Mouse (Mus musculus) left cerebral cortex, postnatal 25 days (tissue): ENCODE measurements around the gene Gm973. TPM values are rescaled to one million over a fixed set of nuclear protein-coding genes. Genes with fewer than 3 reads are reported as not detected.

Experiments
- DNase-seq, 2 experiments: peaks; one replicate each; pipeline ENCODE4 v3.0.0; 2022; ENCODE audit warnings: low spot score in 2 of 2, mixed read lengths in 1 of 2
- intact Hi-C: fragments of 180-260 bp; cut with DNase I; formaldehyde crosslinking; loops from one replicate; pipeline ENCODE4 v1.15.1; 2025
- total RNA-seq, 2 experiments: library from RNA; stranded (reverse); gene quantifications; 2 replicates each; pipeline ENCODE4 v1.2.3; 2021

Gm973 gene
- total RNA-seq, 2 experiments from 2014 or later, result 8.3 to 9.2 TPM

DNA sequence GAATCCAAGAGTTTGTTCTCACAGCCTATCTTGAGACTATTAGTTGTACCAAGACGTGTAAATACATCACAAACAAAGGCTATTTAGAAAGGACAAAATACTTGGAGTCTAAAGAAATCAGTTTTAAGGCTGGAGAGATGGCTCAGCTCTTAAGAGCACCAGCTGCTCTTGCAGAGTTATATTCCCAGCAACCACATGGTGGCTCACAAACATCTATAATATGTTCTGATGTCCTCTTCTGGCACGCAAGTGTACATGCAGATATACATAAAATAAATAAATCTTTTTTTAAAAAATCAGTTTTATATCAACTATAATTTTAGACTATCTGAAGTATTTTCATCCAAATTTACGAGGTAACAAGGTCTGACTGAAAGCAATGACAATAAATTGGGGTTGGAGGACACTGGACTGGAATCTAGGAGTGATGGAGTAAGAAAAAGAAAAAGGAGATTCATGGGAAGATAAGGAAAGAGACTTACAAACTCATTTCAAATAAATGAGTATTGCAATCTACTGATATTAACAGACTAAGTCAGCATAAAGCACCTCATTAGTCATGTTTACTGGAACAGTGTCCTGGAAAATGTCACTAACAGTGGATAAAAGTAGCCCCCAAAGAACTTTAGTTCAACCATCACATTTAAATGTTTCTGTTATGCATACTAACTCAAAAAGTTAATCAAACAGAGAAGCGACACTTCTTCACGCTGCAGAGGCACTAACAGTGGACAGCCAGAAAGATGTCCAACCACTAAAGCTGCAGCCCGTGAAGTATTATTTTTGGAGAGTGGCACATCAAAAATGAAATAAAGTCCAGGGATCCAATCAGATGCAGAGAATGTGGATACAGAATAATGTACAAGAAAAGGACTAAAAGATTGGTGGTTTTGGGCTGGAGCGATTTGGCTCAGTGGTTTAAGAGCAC is 140.4 kb downstream of the Gm973 start:
- intact Hi-C loops, result no loop called here
- no peak for DNase-seq

DNA sequence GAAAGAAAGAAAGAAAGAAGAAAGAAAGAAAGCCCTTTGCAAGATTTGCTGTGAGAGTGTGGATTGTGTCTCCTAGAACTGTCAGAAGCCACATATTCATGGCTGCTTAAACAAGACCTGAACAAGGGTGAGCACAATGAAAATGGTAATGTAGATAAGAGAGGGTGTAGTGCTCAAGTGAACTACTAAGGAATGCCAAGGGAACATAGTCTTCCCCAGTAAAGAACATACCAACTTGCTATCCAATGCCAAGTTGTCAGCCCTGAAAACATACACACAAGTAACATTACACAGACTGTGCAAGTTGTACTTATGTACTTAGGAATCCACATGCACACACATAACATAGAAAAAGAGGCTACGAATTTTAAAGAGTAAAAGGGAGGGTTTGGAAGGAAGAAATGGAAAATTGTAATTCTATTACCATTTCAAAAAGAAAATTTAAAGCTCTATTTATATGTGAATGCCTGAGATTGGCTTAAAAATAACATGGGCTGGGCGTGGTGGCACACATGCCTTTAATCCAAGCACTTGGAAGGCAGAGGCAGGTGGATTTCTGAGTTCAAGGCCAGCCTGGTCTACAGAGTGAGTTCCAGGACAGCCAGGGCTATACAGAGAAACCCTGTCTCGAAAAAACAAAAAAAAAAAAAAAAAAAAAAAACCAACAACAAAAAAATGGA is 147.5 kb downstream of the Gm973 start:
- DNase-seq, result no peak
- intact Hi-C loops, result no loop called here

DNA sequence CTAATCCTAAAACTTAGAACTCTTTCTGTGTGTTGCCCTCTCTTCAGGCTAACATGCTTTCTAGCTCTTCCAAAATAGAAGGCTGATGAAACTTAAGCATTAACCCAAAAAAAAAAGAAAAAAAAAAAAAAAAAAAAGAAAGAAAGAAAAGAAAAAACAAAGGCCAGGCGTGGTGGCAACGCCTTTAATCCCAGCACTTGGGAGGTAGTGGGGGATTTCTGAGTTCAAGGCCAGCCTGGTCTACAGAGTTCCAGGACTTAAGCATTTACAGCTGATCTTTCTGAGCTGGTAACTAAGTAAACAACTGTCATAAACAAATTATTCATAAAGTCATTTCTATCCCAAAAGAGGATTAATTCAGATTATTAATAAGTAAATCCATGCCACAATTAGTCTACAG is 152.8 kb downstream of the Gm973 start:
- intact Hi-C loops, result no loop called here
- DNase-seq, result no peak

DNA sequence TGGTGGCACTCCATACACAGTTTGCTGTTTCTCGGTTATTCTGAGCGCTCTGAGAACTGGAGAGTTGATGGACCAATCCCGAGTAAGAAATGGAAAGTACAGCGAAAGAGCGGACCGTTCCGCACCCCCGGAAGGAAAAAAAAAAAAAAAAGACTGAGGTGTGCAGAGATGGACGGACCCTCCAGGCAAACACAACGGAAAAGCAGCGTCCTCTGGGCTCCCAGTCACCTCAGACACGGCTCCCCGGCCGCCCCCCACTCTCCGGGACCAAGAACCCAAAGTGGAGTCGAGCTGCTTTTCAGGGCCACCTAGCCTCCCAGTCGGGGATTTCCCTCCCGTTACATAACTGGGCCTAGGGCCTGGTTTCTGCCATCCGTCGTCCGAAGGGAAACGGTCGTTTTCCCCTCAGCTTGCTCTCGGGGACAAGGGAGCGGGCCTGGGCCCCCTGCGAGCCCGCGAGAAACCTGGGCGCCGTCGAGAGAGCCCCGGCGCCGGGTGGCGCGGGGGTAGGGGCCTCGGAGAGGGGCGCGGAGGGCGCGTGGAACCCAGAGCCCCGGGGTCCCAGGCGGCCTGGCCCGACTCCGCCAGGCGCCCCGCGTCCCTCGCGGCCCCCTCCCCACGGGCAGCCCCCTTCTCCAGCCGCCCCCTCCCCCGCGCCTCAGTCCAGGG is 154.0 kb downstream of the Gm973 start:
- intact Hi-C loops, result no loop called here
- peak; percentile 9 to 28 for DNase-seq

DNA sequence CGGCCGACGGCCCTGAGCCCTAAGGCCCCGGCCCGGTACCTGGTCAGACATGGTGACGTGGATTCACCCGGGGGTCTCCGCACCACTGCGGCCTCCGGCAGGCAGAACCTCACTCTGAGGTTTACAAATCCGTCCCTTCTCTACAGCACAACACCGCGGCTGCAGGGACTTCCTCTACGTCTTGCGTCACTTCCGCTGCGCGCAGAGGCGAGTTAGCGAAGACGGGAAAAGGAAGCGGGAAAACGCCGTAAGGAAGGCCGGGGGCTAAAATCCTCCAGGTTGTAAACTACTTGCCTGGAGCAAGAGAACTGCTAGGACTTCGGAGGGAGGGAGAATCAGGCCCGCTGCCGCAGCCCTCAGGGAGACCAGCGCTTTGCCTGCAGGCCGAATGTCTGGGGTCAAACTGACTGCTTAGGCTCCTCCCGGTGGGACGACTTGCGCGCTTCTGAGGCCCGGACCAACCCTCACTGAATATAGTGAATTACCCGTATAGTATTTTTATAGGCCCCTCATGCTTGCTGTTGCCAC is 154.6 kb downstream of the Gm973 start, which contains the start of gene Sumo1:
Gene Sumo1 (minus strand): TSS at position 194 of the 528 bp plus-strand sequence.
- DNase-seq, result peak; percentile 91 to 93
- intact Hi-C loops, result no loop called here

DNA sequence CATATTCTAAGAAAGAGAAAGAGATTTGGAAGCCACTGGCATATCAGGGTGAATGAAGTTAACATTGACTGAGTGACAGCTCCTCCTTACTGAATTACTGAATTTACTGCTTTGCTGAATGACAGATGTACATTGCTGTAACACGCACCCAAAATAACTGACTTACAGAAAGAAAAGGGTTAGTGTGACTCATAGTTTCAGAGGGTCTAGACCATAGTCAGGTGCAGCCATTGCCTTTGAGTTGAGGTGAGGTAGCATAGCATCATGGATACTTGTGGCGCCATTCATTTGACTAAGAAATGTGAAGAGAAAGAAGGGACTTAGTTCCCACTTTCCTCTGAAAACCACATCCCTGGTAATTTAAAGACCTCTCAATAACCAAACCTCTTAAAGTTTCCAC is 157.6 kb downstream of the Gm973 start:
- no peak for DNase-seq
- intact Hi-C loops, result no loop called here

DNA sequence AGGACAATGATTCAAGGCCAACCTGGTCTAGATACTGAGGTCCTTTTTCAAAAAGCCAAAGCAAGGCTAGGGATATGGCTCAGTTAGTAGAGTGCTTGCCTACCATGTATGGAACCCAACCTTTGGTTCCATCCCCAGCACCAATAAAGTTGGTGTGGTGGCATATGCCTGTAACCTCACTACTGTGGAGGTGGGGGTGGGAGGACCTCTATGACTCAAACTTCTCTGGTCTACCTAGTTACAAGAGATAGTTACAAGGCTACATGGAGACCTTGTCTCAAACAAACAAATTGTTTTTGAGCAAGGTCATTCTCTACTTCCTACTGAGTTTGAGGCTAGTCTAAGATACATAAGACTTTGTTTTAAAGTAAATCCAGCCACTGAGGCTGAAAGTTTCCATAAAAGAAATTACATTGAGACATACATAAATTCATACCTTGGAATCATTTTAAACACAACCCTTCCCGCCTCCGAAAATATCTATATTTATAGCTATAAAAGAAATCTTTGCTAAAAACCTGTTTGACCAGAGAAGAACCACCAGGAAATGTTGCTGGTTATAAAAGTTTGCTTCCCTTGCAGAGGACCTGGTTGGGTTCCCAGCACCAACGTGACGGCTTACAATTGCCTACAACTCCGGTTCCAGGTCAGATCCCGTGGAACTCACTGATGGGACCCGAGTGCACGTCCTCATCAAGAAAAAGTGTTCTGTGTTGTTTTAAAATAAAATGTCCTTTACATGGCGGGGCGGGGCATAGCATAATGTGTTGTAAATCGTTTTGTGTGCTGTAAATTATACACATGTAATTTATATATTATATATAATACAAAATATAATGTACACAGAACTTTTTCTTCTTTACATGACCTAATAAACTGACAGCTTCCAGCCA is 168.1 kb downstream of the Gm973 start:
- intact Hi-C loops, result no loop called here
- peak in 1 of 2 experiments; percentile 8 for DNase-seq

DNA sequence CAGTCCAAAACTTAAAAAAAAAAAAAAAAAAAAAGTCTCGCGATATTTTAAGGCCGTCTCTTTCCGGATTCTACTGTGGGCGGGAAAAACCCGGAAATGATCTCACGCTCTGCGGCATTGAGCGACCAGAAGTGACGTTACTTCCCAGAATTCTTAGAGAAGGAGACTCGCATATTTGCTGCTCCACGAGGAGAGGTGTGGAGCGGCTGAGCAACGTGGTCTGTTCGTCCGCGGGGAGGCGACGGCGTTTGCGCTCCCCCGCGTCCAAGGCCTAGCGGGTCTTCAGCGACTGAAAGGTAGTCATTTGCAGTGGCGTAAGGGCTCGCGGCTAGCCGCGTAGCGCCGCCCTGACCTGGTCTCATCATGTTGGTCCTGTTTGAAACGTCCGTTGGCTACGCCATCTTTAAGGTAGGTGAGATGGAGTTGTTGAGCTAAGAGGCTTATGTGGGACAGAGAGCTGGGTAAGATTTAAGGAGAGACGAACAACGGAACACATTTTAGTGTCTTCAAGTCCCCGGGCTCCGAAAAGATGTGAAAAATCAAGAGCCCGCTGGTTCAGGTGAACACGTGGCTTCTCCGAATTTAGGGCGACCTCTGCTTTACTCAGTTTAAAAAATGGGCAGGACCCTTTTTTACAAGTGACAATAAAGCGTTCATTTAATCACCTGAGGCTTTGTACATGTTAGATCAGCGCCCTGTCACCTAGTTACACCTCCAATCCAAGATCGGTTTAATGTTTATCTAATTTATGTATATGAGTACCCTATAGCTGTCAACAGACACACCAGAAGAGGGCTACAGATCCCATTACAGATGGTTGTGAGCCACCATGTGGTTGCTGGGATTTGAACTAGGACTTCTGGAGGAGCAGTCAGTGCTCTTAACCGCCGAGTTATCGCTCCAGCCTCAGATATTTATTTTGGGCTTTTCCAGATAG is 169.0 kb downstream of the Gm973 start, which contains the start of gene Nop58:
Gene Nop58 (plus strand): TSS at position 153 of the 937 bp plus-strand sequence.
- intact Hi-C loops, result no loop called here
- DNase-seq, result peak; percentile 93 to 98

Other genes with a start within 250 kb of the Gm973 start
- gene Fzd7, start 33.8 kb upstream of the Gm973 start, total RNA-seq, result 1 to 10 TPM; 6.8 to 6.9 TPM
- gene Sumo1, start 154.6 kb downstream of the Gm973 start, total RNA-seq, result 100 to 1,000 TPM; 122 to 129 TPM
- 10 to 100 TPM; 53.4 to 56.1 TPM for gene Nop58, start 168.7 kb downstream of the Gm973 start, total RNA-seq
- gene Bmpr2, start 247.1 kb downstream of the Gm973 start, total RNA-seq, result 100 to 1,000 TPM in 1 of 2 experiments, 10 to 100 TPM in 1; 96.2 to 101 TPM